Mouse (Mus musculus) MEL (cell line): ENCODE data around the gene Rtel1. TPM values are rescaled to one million over a fixed set of nuclear protein-coding genes. Genes with fewer than 3 reads are reported as not detected.

Source experiments
- DNase-seq: peaks from one replicate; pipeline ENCODE4 v3.0.0; 2011; ENCODE audit warnings: low read depth, low spot score
- H3K27ac ChIP-seq: 2 replicates; pipeline ENCODE4 v1.5.1; 2012; ENCODE audit warnings: low read depth, mild to moderate bottlenecking, control low read depth, low read length, moderate library complexity; ENCODE audit not compliant: control insufficient read depth
- H3K27me3 ChIP-seq, 2 experiments: fragments of 150-350 bp in 1 of 2; sonication (generic) in 1 of 2; 2 replicates each; pipeline ENCODE4 v1.6.1; 2012; ENCODE audit warnings: low read length in 2 of 2, mild to moderate bottlenecking in 2 of 2, improper control_type of control experiment in 1 of 2, moderate library complexity in 1 of 2; ENCODE audit not compliant: insufficient read depth in 2 of 2, control insufficient read depth in 1 of 2
- H3K36me3 ChIP-seq, 2 experiments: 2 replicates each; pipeline ENCODE4 v1.6.1; 2012 to 2014; ENCODE audit warnings: low read length in 2 of 2, improper control_type of control experiment in 1 of 2, inconsistent platforms in 1 of 2, mild to moderate bottlenecking in 1 of 2; ENCODE audit not compliant: insufficient read depth in 2 of 2, control insufficient read depth in 1 of 2
- H3K4me1 ChIP-seq, 2 experiments: fragments of 150-350 bp in 1 of 2; sonication (generic) in 1 of 2; 2 replicates each; pipeline ENCODE4 v1.6.1; 2012; ENCODE audit warnings: low read length in 2 of 2, improper control_type of control experiment in 1 of 2, mild to moderate bottlenecking in 1 of 2; ENCODE audit not compliant: insufficient read depth in 2 of 2, control insufficient read depth in 1 of 2
- H3K4me3 ChIP-seq, 2 experiments: fragments of 150-350 bp in 1 of 2; sonication (generic) in 1 of 2; 2 replicates each; pipeline ENCODE4 v1.5.1; 2012; ENCODE audit warnings: low read depth in 2 of 2, low read length in 2 of 2, mild to moderate bottlenecking in 2 of 2, moderate library complexity in 2 of 2, control low read depth in 1 of 2, improper control_type of control experiment in 1 of 2; ENCODE audit not compliant: control insufficient read depth in 1 of 2, insufficient read depth in 1 of 2
- H3K79me2 ChIP-seq: 2 replicates; pipeline ENCODE4 v1.6.1; 2012; ENCODE audit warnings: mild to moderate bottlenecking, low read length, moderate library complexity; ENCODE audit not compliant: control insufficient read depth, poor library complexity, insufficient read depth
- H3K9ac ChIP-seq: 2 replicates; pipeline ENCODE4 v1.6.1; 2012; ENCODE audit warnings: low read depth, mild to moderate bottlenecking, control low read depth, low read length, moderate library complexity; ENCODE audit not compliant: control insufficient read depth, poor library complexity, severe bottlenecking
- H3K9me3 ChIP-seq: fragments of 150-350 bp; sonication (generic); replicated peaks from 2 replicates; pipeline ENCODE4 v1.6.1; 2012; ENCODE audit warnings: mild to moderate bottlenecking, low read length, improper control_type of control experiment, moderate library complexity; ENCODE audit not compliant: insufficient read depth
- BHLHE40 ChIP-seq: IDR thresholded peaks from 2 replicates; pipeline ENCODE4 v1.6.1; 2012; ENCODE audit warnings: low read depth, mild to moderate bottlenecking, inconsistent platforms, low read length, improper control_type of control experiment, borderline replicate concordance
- CHD1 ChIP-seq: IDR thresholded peaks from 2 replicates; pipeline ENCODE4 v1.6.1; 2012; ENCODE audit warnings: low read depth, mild to moderate bottlenecking, inconsistent platforms, low read length, improper control_type of control experiment
- CHD2 ChIP-seq: IDR thresholded peaks from 2 replicates; pipeline ENCODE4 v1.6.1; 2011; ENCODE audit warnings: low read length, improper control_type of control experiment
- E2F4 ChIP-seq: IDR thresholded peaks from 2 replicates; pipeline ENCODE4 v1.6.1; 2011; ENCODE audit warnings: low read depth, low read length, improper control_type of control experiment, borderline replicate concordance
- ETS1 ChIP-seq: IDR thresholded peaks from 2 replicates; pipeline ENCODE4 v1.6.1; 2012; ENCODE audit warnings: low read depth, mild to moderate bottlenecking, inconsistent platforms, low read length, improper control_type of control experiment, moderate library complexity
- GABPA ChIP-seq: IDR thresholded peaks from 2 replicates; pipeline ENCODE4 v1.6.1; 2012; ENCODE audit warnings: low read depth, mild to moderate bottlenecking, inconsistent platforms, low read length, improper control_type of control experiment, moderate library complexity
- HCFC1 ChIP-seq: IDR thresholded peaks from 2 replicates; pipeline ENCODE4 v1.6.1; 2012; ENCODE audit warnings: low read depth, mild to moderate bottlenecking, inconsistent platforms, low read length, improper control_type of control experiment, moderate library complexity
- MAFK ChIP-seq: IDR thresholded peaks from 2 replicates; pipeline ENCODE4 v1.6.1; 2011; ENCODE audit warnings: low read depth, mild to moderate bottlenecking, low read length, improper control_type of control experiment, borderline replicate concordance
- MAX ChIP-seq: IDR thresholded peaks from 2 replicates; pipeline ENCODE4 v1.6.1; 2011; ENCODE audit warnings: low read length, improper control_type of control experiment
- MAZ ChIP-seq: IDR thresholded peaks from 2 replicates; pipeline ENCODE4 v1.6.1; 2012; ENCODE audit warnings: low read depth, mild to moderate bottlenecking, inconsistent platforms, low read length, improper control_type of control experiment
- MEF2A ChIP-seq: IDR thresholded peaks from 2 replicates; pipeline ENCODE4 v1.6.1; 2014; ENCODE audit warnings: low read depth, mild to moderate bottlenecking, inconsistent platforms, low read length, improper control_type of control experiment; ENCODE audit not compliant: poor library complexity, insufficient replicate concordance, severe bottlenecking; ENCODE audit errors: extremely low read depth
- MYC ChIP-seq: IDR thresholded peaks from 2 replicates; pipeline ENCODE4 v1.6.1; 2011; ENCODE audit warnings: low read depth, mild to moderate bottlenecking, low read length, improper control_type of control experiment, moderate library complexity
- NELFE ChIP-seq: IDR thresholded peaks from 2 replicates; pipeline ENCODE4 v1.6.1; 2011; ENCODE audit warnings: low read depth, low read length, improper control_type of control experiment
- NRF1 ChIP-seq: IDR thresholded peaks from 2 replicates; pipeline ENCODE4 v1.6.1; 2014; ENCODE audit warnings: low read depth, mild to moderate bottlenecking, inconsistent platforms, low read length, improper control_type of control experiment, moderate library complexity; ENCODE audit not compliant: poor library complexity, insufficient read depth, severe bottlenecking
- POLR2AphosphoS2 ChIP-seq: IDR thresholded peaks from 2 replicates; pipeline ENCODE4 v1.6.1; 2011; ENCODE audit warnings: low read length, improper control_type of control experiment
- RAD21 ChIP-seq: IDR thresholded peaks from 2 replicates; pipeline ENCODE4 v1.6.1; 2011; ENCODE audit warnings: mild to moderate bottlenecking, low read depth, low read length, improper control_type of control experiment
- RCOR1 ChIP-seq: IDR thresholded peaks from 2 replicates; pipeline ENCODE4 v1.6.1; 2012; ENCODE audit warnings: low read depth, mild to moderate bottlenecking, inconsistent platforms, low read length, improper control_type of control experiment
- SIN3A ChIP-seq: IDR thresholded peaks from 2 replicates; pipeline ENCODE4 v1.6.1; 2012; ENCODE audit warnings: low read length, improper control_type of control experiment, inconsistent platforms
- SMC3 ChIP-seq: IDR thresholded peaks from 2 replicates; pipeline ENCODE4 v1.6.1; 2011; ENCODE audit warnings: low read depth, low read length, improper control_type of control experiment
- TAL1 ChIP-seq: IDR thresholded peaks from 2 replicates; pipeline ENCODE4 v1.6.1; 2012; ENCODE audit warnings: mild to moderate bottlenecking, inconsistent platforms, low read length, moderate library complexity, mixed read lengths
- TCF12 ChIP-seq: IDR thresholded peaks from 2 replicates; pipeline ENCODE4 v1.6.1; 2014; ENCODE audit warnings: low read depth, mild to moderate bottlenecking, inconsistent platforms, low read length, improper control_type of control experiment, moderate library complexity
- ZKSCAN1 ChIP-seq: IDR thresholded peaks from 2 replicates; pipeline ENCODE4 v1.6.1; 2012; ENCODE audit warnings: low read depth, mild to moderate bottlenecking, inconsistent platforms, low read length, improper control_type of control experiment, moderate library complexity
- ZMIZ1 ChIP-seq: IDR thresholded peaks from 2 replicates; pipeline ENCODE4 v1.6.1; 2012; ENCODE audit warnings: low read depth, mild to moderate bottlenecking, inconsistent platforms, low read length, improper control_type of control experiment, moderate library complexity
- ZNF384 ChIP-seq: IDR thresholded peaks from 2 replicates; pipeline ENCODE4 v1.6.1; 2012; ENCODE audit warnings: low read depth, mild to moderate bottlenecking, inconsistent platforms, low read length, improper control_type of control experiment
- polyA plus RNA-seq, 2 experiments: library from polyadenylated mRNA; stranded (reverse) in 1 of 2; unstranded in 1 of 2; fragments of >175 nt in 1 of 2; fragments of >200 nt in 1 of 2; gene quantifications; 2 replicates each; pipeline versions ENCODE4 v1.2.1 to v1.2.4; 2012; ENCODE audit warnings: low replicate concordance in 2 of 2, low read depth in 1 of 2; ENCODE audit not compliant: insufficient read length in 2 of 2, insufficient read depth in 1 of 2, missing spikeins in 1 of 2
- total RNA-seq: library from RNA; depleted of rRNA; stranded (reverse); fragments of 300-350 nt; gene quantifications from 2 replicates; pipeline ENCODE4 v1.2.3, GENCODE M21; 2012

The Rtel1 gene
- total and polyA plus RNA-seq, 3 experiments = 54.2 to 87.0 TPM; not detected in 1

DNA sequence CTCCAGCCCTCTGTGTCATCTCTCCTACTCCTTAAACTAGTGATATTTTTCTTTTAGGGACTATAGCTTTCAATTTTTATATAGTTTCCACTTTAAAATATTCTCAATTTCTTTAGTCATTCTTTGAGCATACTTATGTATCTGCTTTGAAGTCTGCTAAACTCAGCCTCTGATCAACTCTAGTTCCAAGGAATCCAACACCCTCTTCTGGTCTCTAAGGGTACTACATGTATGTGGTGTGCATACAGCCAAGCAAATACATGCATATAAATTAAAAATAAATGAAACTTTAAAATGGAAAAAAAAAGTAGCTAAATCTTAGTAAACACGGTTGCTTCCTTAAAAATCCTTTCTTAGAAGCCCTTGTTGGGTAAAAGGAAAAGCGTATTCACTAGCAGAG lies 56.2 kb downstream of the Rtel1 start (continued):
- no peak for TF ChIP-seq MEF2A
- TF ChIP-seq NELFE = no peak
- no peak for TF ChIP-seq MAX
- no peak for TF ChIP-seq ZMIZ1
- TF ChIP-seq RCOR1 = no peak
- TF ChIP-seq POLR2AphosphoS2 = no peak

GRCm38 (mm10) chr2:181377230-181377629 lies 57.7 kb downstream of the Rtel1 start:
- H3K9ac ChIP-seq = no peak overlapping the region
- no peak overlapping the region for H3K27ac ChIP-seq
- H3K4me3 ChIP-seq = no peak overlapping the region
- peaks cover 8 to 10% of the 10 kb centered on the region in 2 experiments for H3K36me3 ChIP-seq
- no peak for DNase-seq
- H3K79me2 ChIP-seq = peaks cover 24% of the 10 kb centered on the region
- TF ChIP-seq MAZ = no peak
- TF ChIP-seq BHLHE40 = no peak
- TF ChIP-seq CHD1 = no peak
- no peak for TF ChIP-seq TCF12
- TF ChIP-seq ZMIZ1 = no peak
- TF ChIP-seq ETS1 = no peak
- TF ChIP-seq TAL1 = no peak
- TF ChIP-seq MAFK = no peak
- TF ChIP-seq NRF1 = no peak
- no peak for TF ChIP-seq MAX
- no peak for TF ChIP-seq POLR2AphosphoS2
- H3K4me1 ChIP-seq = peaks cover 2 to 3% of the 10 kb centered on the region in 2 experiments; a peak in 3 of 4 replicates
- H3K9me3 ChIP-seq = no peaks in the 10 kb centered on the region
- no peaks in the 10 kb centered on the region for H3K27me3 ChIP-seq

DNA sequence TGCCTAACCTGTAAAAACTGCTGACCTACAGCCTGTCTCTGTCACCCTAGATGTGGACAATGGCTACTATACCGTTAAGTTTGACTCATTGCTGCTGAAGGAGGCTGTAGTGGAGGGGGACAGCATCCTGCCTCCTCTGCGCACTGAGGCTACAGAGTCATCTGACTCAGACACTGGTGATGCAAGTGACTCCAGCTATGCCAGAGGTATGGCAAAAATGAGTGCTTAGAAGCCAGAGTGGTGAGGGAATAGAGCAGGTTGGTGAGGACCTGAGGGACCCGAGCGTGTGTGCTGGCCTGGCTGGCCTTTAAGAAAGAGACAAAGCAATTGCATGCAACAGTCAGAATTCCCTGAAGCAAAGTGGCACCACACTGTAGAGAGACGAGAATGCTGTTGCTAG lies 59.2 kb downstream of the Rtel1 start:
- Histone ChIP-seq H3K9ac (no peak overlapping the region), H3K9me3 (no peaks in the 10 kb centered on the region), H3K27ac (no peak overlapping the region), H3K27me3 (no peaks in the 10 kb centered on the region), H3K4me1 (peaks cover 0 to 3% of the 10 kb centered on the region in 2 experiments; a peak in 1 of 4 replicates), H3K79me2 (peaks cover 16% of the 10 kb centered on the region), H3K4me3 (no peak overlapping the region), H3K36me3 (peaks cover 6 to 11% of the 10 kb centered on the region in 2 experiments)
- no peak for DNase-seq
- TF ChIP-seq CHD2 (no peak), HCFC1 (no peak), TCF12 (no peak), GABPA (no peak), SMC3 (no peak), ZKSCAN1 (no peak), MYC (no peak), ZNF384 (no peak), RAD21 (no peak), E2F4 (no peak), RCOR1 (no peak), SIN3A (no peak)
